ENCODE assay signal across 25 mouse cellular contexts in the genomic region with DNA sequence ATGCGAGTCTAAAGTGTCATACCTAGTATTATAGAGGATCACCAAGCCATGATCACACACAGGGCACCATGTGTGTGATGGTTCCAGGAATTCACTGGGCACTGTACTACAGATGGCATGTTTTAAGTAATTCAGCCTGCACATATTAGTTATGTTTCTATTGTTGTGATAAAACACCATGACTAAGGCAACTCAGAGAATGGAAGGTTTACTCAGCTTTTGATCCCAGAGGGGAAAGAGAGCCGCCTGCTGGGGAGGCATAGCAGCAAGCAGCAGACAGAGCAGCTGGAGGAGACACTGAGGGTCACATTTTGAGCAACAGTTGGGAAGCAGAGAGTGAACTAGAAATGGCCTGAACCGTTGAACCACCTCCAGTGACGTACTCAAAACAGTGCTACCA.
DNase-seq lines count a peak whose midpoint lies in the region; ATAC-seq and TF ChIP-seq lines count a peak whose summit lies in the region.
"Had no signal": no experiment of that assay in that cellular context is flagged by ENCODE, and none has a peak within 500 bp of the region (broad histone marks: within the 10 kb centered on the region; RNA-seq: fewer than 3 reads in every experiment).

No protein-coding gene starts in this region.

- H3K27me3 ChIP-seq in heart, adult 2 months (ENCODE audit: control insufficient read depth, insufficient read depth, low read length): no peaks in the 10 kb centered on the region
- H3K27me3 ChIP-seq in heart, embryonic 10.5 days (ENCODE audit: insufficient read depth, poor library complexity, severe bottlenecking): no peaks in the 10 kb centered on the region
- no peaks in the 10 kb centered on the region for H3K27me3 ChIP-seq in Patski
- no peaks in the 10 kb centered on the region for H3K27me3 ChIP-seq in hindbrain, postnatal 0 days (ENCODE audit: insufficient read depth, low read length)
- H3K27me3 ChIP-seq: embryonic facial prominence, embryonic 13.5 days; forebrain, embryonic 12.5 days; hindbrain, embryonic 13.5 days; neural tube, embryonic 13.5 days had no signal

- no peak overlapping the region for H3K9ac ChIP-seq in heart, adult 2 months (ENCODE audit: low read depth, low read length)
- H3K9ac ChIP-seq in hindbrain, postnatal 0 days (replicated peaks; ENCODE audit: low read length): no peak overlapping the region
- H3K9ac ChIP-seq: embryonic facial prominence, embryonic 13.5 days; forebrain, embryonic 12.5 days; hindbrain, embryonic 13.5 days; neural tube, embryonic 13.5 days had no signal

- CTCF ChIA-PET in Patski (lab: Charles Lee): no interaction called here

- H3K9me3 ChIP-seq in heart, embryonic 10.5 days: no peaks in the 10 kb centered on the region
- H3K9me3 ChIP-seq in hindbrain, postnatal 0 days (ENCODE audit: low read length): no peaks in the 10 kb centered on the region
- H3K9me3 ChIP-seq: embryonic facial prominence, embryonic 13.5 days; forebrain, embryonic 12.5 days; hindbrain, embryonic 13.5 days; neural tube, embryonic 13.5 days had no signal

- no peak overlapping the region for H3K4me2 ChIP-seq in hindbrain, postnatal 0 days (ENCODE audit: low read depth, low read length)
- H3K4me2 ChIP-seq: embryonic facial prominence, embryonic 13.5 days; forebrain, embryonic 12.5 days; heart, embryonic 11.5 days; hindbrain, embryonic 13.5 days; liver, embryonic 11.5 days; neural tube, embryonic 13.5 days had no signal

- no peaks in the 10 kb centered on the region for H3K36me3 ChIP-seq in heart, adult 2 months (ENCODE audit: control insufficient read depth, insufficient read depth, low read length)
- no peaks in the 10 kb centered on the region for H3K36me3 ChIP-seq in heart, embryonic 10.5 days
- no peaks in the 10 kb centered on the region for H3K36me3 ChIP-seq in hindbrain, postnatal 0 days (ENCODE audit: insufficient read depth, low read length)
- H3K36me3 ChIP-seq: embryonic facial prominence, embryonic 13.5 days; forebrain, embryonic 12.5 days; hindbrain, embryonic 13.5 days; neural tube, embryonic 13.5 days had no signal

- no peak for DNase-seq in heart, adult 2 months
- DNase-seq in heart, embryonic 10.5 days (ENCODE audit: low spot score): no peak
- peak; percentile 32 to 38 for DNase-seq in kidney, postnatal 4 days
- no peak for DNase-seq in kidney, adult 11 months
- peak; percentile 7 for DNase-seq in lung, postnatal 10 days
- no peak for DNase-seq in lung, adult 2 months
- no peak for DNase-seq in Patski (ENCODE audit: low read depth, low spot score)
- DNase-seq in hindbrain, postnatal 0 days (ENCODE audit: low spot score): no peak
- DNase-seq: adrenal gland, postnatal 10 days; B cell, adult 2 months; cerebellum, adult 8-10 months; cerebellum, postnatal 36 days; embryo, embryonic 11 days; heart, postnatal 10 days; midbrain, embryonic 14.5 days; thymus, postnatal 36 days had no signal

- ATAC-seq in Patski: no peak
- no peak for ATAC-seq in hindbrain, postnatal 0 days
- ATAC-seq: inflammation-experienced regulatory T-cells, adult 6 months had no signal

- no peak for TF ChIP-seq POLR2A in heart, adult 2 months (IDR thresholded peaks at IDR 0.05; ENCODE audit: insufficient read depth, low read depth, low read length)
- TF ChIP-seq POLR2A in lung, adult 2 months (IDR thresholded peaks at IDR 0.05; ENCODE audit: borderline replicate concordance, extremely low read depth, low read depth, low read length): no peak

- no peak overlapping the region for H3K4me3 ChIP-seq in heart, adult 2 months
- no peak overlapping the region for H3K4me3 ChIP-seq in heart, embryonic 10.5 days
- no peak overlapping the region for H3K4me3 ChIP-seq in lung, adult 2 months (replicated peaks; ENCODE audit: extremely low read depth, low read depth, low read length)
- no peak overlapping the region for H3K4me3 ChIP-seq in hindbrain, postnatal 0 days (ENCODE audit: low read length)
- H3K4me3 ChIP-seq: embryonic facial prominence, embryonic 13.5 days; erythroblast, embryonic 14.5 days; forebrain, embryonic 12.5 days; hindbrain, embryonic 13.5 days; myocyte; neural tube, embryonic 13.5 days had no signal

- intact Hi-C loops in heart, adult 2 months (cut with DNase I): no loop called here

- no peaks in the 10 kb centered on the region for H3K4me1 ChIP-seq in heart, adult 2 months (ENCODE audit: control insufficient read depth, insufficient read depth, low read length)
- no peaks in the 10 kb centered on the region for H3K4me1 ChIP-seq in heart, embryonic 10.5 days
- no peaks in the 10 kb centered on the region for H3K4me1 ChIP-seq in lung, adult 2 months (ENCODE audit: control insufficient read depth, insufficient read depth, low read length)
- H3K4me1 ChIP-seq in hindbrain, postnatal 0 days (ENCODE audit: insufficient read depth, low read length): no peaks in the 10 kb centered on the region
- H3K4me1 ChIP-seq: embryonic facial prominence, embryonic 13.5 days; forebrain, embryonic 12.5 days; hindbrain, embryonic 13.5 days; neural tube, embryonic 13.5 days had no signal

- POLR2A ChIA-PET in Patski (lab: Charles Lee): no interaction called here

- H3K79me2 ChIP-seq in heart, adult 2 months (replicated peaks; ENCODE audit: control insufficient read depth, insufficient read depth, low read length): no peaks in the 10 kb centered on the region

- TF ChIP-seq CTCF in heart, adult 2 months (IDR thresholded peaks at IDR 0.05): peak; percentile 38
- TF ChIP-seq CTCF in lung, adult 2 months (IDR thresholded peaks at IDR 0.05; ENCODE audit: insufficient read depth, low read length): no peak
- peak; percentile 35 for TF ChIP-seq CTCF in Patski (IDR thresholded peaks at IDR 0.05)
- TF ChIP-seq CTCF in hindbrain, postnatal 0 days (IDR thresholded peaks at IDR 0.05; ENCODE audit: low read depth): no peak

- no peak for TF ChIP-seq EP300 in heart, adult 2 months (IDR thresholded peaks at IDR 0.05; ENCODE audit: insufficient read depth, low read depth, low read length)

- no peak overlapping the region for H3K27ac ChIP-seq in heart, adult 2 months
- no peak overlapping the region for H3K27ac ChIP-seq in heart, embryonic 10.5 days
- H3K27ac ChIP-seq in hindbrain, postnatal 0 days: no peak overlapping the region
- H3K27ac ChIP-seq: embryonic facial prominence, embryonic 13.5 days; forebrain, embryonic 12.5 days; hindbrain, embryonic 13.5 days; neural tube, embryonic 13.5 days had no signal

- in situ Hi-C loops in Patski (cut with MboI; ENCODE audit: low pct_unique_long_range_greater_than_20kb): no loop called here

- WGBS in heart, adult 2 months: 62% methylated on average over 4 of the region's 4 CpGs
- WGBS in heart, embryonic 10.5 days: 67% methylated on average over 4 of the region's 4 CpGs
- 62% methylated on average over 4 of the region's 4 CpGs for WGBS in lung, adult 2 months
- 56% methylated on average over 4 of the region's 4 CpGs for WGBS in hindbrain, postnatal 0 days

Comparison
In these comparisons a context has a peak if more than half of its experiments do, and no peak if none do; other contexts are left out.
1. DNase-seq: peak in kidney, postnatal 4 days (2 of 2) and lung, postnatal 10 days (single experiment); none in heart, adult 2 months (0 of 2), heart, embryonic 10.5 days (single experiment), kidney, adult 11 months (single experiment), lung, adult 2 months (single experiment), Patski (single experiment) and hindbrain, postnatal 0 days (single experiment).
2. CTCF ChIP-seq: peak in heart, adult 2 months (single experiment) and Patski (single experiment); none in lung, adult 2 months (single experiment) and hindbrain, postnatal 0 days (single experiment).